Mouse (Mus musculus) limb, embryonic 11.5 days (tissue): ENCODE data around the gene Gm28043. TPM values are rescaled to one million over a fixed set of nuclear protein-coding genes. Genes with fewer than 3 reads are reported as not detected.

ENCODE experiments used
- ATAC-seq: fragments of 200-750 bp; cut with Nextera tagmentation; 2 replicates; pipeline ENCODE4 v1.8.0; 2017; ENCODE audit warnings: low read depth; ENCODE audit not compliant: insufficient number of reproducible peaks, low FRiP score, low TSS enrichment
- DNase-seq: peaks from one replicate; pipeline ENCODE4 v3.0.0-alpha.2; 2015; ENCODE audit warnings: low spot score
- H3K27ac ChIP-seq: fragments of 300-500 bp; sonication (generic); replicated peaks from 2 replicates; pipeline ENCODE4 v1.5.1; 2014; ENCODE audit warnings: low read depth, mild to moderate bottlenecking, low read length
- H3K27me3 ChIP-seq: fragments of 300-500 bp; sonication (generic); 2 replicates; pipeline ENCODE4 v1.6.1; 2014; ENCODE audit warnings: mild to moderate bottlenecking, low read length, mixed read lengths; ENCODE audit not compliant: control insufficient read depth, insufficient read depth
- H3K36me3 ChIP-seq: fragments of 300-500 bp; sonication (generic); 2 replicates; pipeline ENCODE4 v1.6.1; 2014; ENCODE audit warnings: mild to moderate bottlenecking, low read length, moderate library complexity, mixed read lengths; ENCODE audit not compliant: control insufficient read depth, insufficient read depth
- H3K4me1 ChIP-seq: fragments of 300-500 bp; sonication (generic); 2 replicates; pipeline ENCODE4 v1.6.1; 2014; ENCODE audit warnings: low read length, mixed read lengths; ENCODE audit not compliant: control insufficient read depth, insufficient read depth
- H3K4me2 ChIP-seq: fragments of 300-500 bp; sonication (generic); 2 replicates; pipeline ENCODE4 v1.6.1; 2014; ENCODE audit warnings: low read depth, mild to moderate bottlenecking, moderate library complexity; ENCODE audit not compliant: severe bottlenecking
- H3K4me3 ChIP-seq: fragments of 300-500 bp; sonication (generic); 2 replicates; pipeline ENCODE4 v1.5.1; 2014; ENCODE audit warnings: low read depth, low read length
- H3K9ac ChIP-seq: fragments of 300-500 bp; sonication (generic); 2 replicates; pipeline ENCODE4 v1.6.1; 2014; ENCODE audit warnings: mild to moderate bottlenecking, low read length
- H3K9me3 ChIP-seq: fragments of 300-500 bp; sonication (generic); 2 replicates; pipeline ENCODE4 v1.6.1; 2016; ENCODE audit warnings: low read length; ENCODE audit not compliant: control insufficient read depth
- WGBS: fragments of 180-500 bp; shearing (Covaris S2); extraction: QIAGEN DNeasy Blood & Tissue Kit; methylation state at CpG from one replicate; pipeline ENCODE4 v1.1.7; 2014; 5-methylcytosine and 5-hydroxymethylcytosine counted together
- polyA plus RNA-seq: library from polyadenylated mRNA; unstranded; fragments of >200 nt; fragmentation: Nextera tagmentation; extraction: Ambion mirVana; gene quantifications from 2 replicates; pipeline ENCODE4 v1.2.1, GENCODE M21; 2014

The Gm28043 gene
- polyA plus RNA-seq, 1 experiment from 2014 or later: 2.9 TPM

GRCm38 (mm10) chr17:29679038-29679767 lies 64.5 kb downstream of the Gm28043 start:
- Histone ChIP-seq H3K9me3 (no peaks in the 10 kb centered on the region), H3K4me2 (no peak overlapping the region), H3K4me1 (no peaks in the 10 kb centered on the region), H3K4me3 (no peak overlapping the region), H3K27ac (no peak overlapping the region), H3K36me3 (peaks cover 26% of the 10 kb centered on the region), H3K27me3 (no peaks in the 10 kb centered on the region), H3K9ac (no peak overlapping the region)
- 88% methylated on average over 6 of the region's 6 CpGs for WGBS
- no peak for DNase-seq
- ATAC-seq: no peak

GRCm38 (mm10) chr17:29680174-29680573 lies 65.5 kb downstream of the Gm28043 start:
- Histone ChIP-seq H3K27ac (no peak overlapping the region), H3K9me3 (no peaks in the 10 kb centered on the region), H3K4me1 (no peaks in the 10 kb centered on the region), H3K27me3 (no peaks in the 10 kb centered on the region), H3K36me3 (peaks cover 26% of the 10 kb centered on the region), H3K4me3 (no peak overlapping the region), H3K9ac (no peak overlapping the region), H3K4me2 (no peak overlapping the region)
- 87% methylated on average over 2 of the region's 2 CpGs for WGBS
- DNase-seq (no peak), ATAC-seq (no peak)

GRCm38 (mm10) chr17:29680921-29681320 lies 66.2 kb downstream of the Gm28043 start:
- Histone ChIP-seq H3K27ac (no peak overlapping the region), H3K36me3 (peaks cover 26% of the 10 kb centered on the region), H3K9ac (no peak overlapping the region), H3K4me3 (no peak overlapping the region), H3K4me2 (no peak overlapping the region), H3K27me3 (no peaks in the 10 kb centered on the region), H3K9me3 (no peaks in the 10 kb centered on the region), H3K4me1 (no peaks in the 10 kb centered on the region)
- ATAC-seq: no peak
- WGBS: 85% methylated on average over 2 of the region's 2 CpGs
- no peak for DNase-seq

GRCm38 (mm10) chr17:29681669-29682068 lies 67.0 kb downstream of the Gm28043 start:
- no peak overlapping the region for H3K4me3 ChIP-seq
- ATAC-seq: no peak
- H3K27ac ChIP-seq: no peak overlapping the region
- H3K27me3 ChIP-seq: no peaks in the 10 kb centered on the region
- H3K9ac ChIP-seq: no peak overlapping the region
- H3K4me1 ChIP-seq: no peaks in the 10 kb centered on the region
- 91% methylated on average over 9 of the region's 9 CpGs for WGBS
- DNase-seq: no peak
- H3K4me2 ChIP-seq: no peak overlapping the region
- peaks cover 22% of the 10 kb centered on the region for H3K36me3 ChIP-seq
- H3K9me3 ChIP-seq: no peaks in the 10 kb centered on the region

- 94% methylated on average over 7 of the region's 7 CpGs for WGBS
- Histone ChIP-seq H3K4me3 (no peak overlapping the region), H3K9me3 (no peaks in the 10 kb centered on the region), H3K4me1 (no peaks in the 10 kb centered on the region), H3K27ac (no peak overlapping the region), H3K9ac (no peak overlapping the region), H3K4me2 (no peak overlapping the region), H3K27me3 (no peaks in the 10 kb centered on the region), H3K36me3 (peaks cover 20% of the 10 kb centered on the region)
- no peak for DNase-seq
- no peak for ATAC-seq
Measured at GRCm38 (mm10) chr17:29682261-29682660, 67.6 kb downstream of the Gm28043 start.

GRCm38 (mm10) chr17:29683127-29683526 lies 68.5 kb downstream of the Gm28043 start:
- no peak overlapping the region for H3K27ac ChIP-seq

GRCm38 (mm10) chr17:29684275-29684674 lies 69.6 kb downstream of the Gm28043 start:
- H3K36me3 ChIP-seq: peaks cover 29% of the 10 kb centered on the region
- no peaks in the 10 kb centered on the region for H3K9me3 ChIP-seq
- no peak overlapping the region for H3K9ac ChIP-seq
- H3K4me2 ChIP-seq: no peak overlapping the region
- no peak overlapping the region for H3K4me3 ChIP-seq
- H3K27ac ChIP-seq: no peak overlapping the region
- no peaks in the 10 kb centered on the region for H3K4me1 ChIP-seq
- ATAC-seq (no peak), DNase-seq (no peak)
- WGBS: 93% methylated on average over 4 of the region's 4 CpGs
- no peaks in the 10 kb centered on the region for H3K27me3 ChIP-seq

More at GRCm38 (mm10) chr17:29683127-29683526, 68.5 kb downstream of the Gm28043 start:
- DNase-seq: no peak
- ATAC-seq: no peak
- WGBS: 87% methylated on average over 2 of the region's 2 CpGs
- H3K9ac ChIP-seq: no peak overlapping the region
- no peak overlapping the region for H3K4me2 ChIP-seq
- H3K4me3 ChIP-seq: no peak overlapping the region
- no peaks in the 10 kb centered on the region for H3K9me3 ChIP-seq
- peaks cover 23% of the 10 kb centered on the region for H3K36me3 ChIP-seq
- no peaks in the 10 kb centered on the region for H3K4me1 ChIP-seq
- no peaks in the 10 kb centered on the region for H3K27me3 ChIP-seq

- Histone ChIP-seq H3K9me3 (no peaks in the 10 kb centered on the region), H3K4me2 (no peak overlapping the region), H3K36me3 (peaks cover 21% of the 10 kb centered on the region), H3K27ac (no peak overlapping the region), H3K27me3 (no peaks in the 10 kb centered on the region), H3K4me1 (no peaks in the 10 kb centered on the region), H3K4me3 (no peak overlapping the region), H3K9ac (no peak overlapping the region)
- DNase-seq (no peak), ATAC-seq (no peak)
- WGBS: 93% methylated on average over 5 of the region's 5 CpGs
Measured at GRCm38 (mm10) chr17:29686771-29687170, 72.1 kb downstream of the Gm28043 start.

GRCm38 (mm10) chr17:29687373-29687772 lies 72.7 kb downstream of the Gm28043 start:
- no peak for DNase-seq
- no peaks in the 10 kb centered on the region for H3K9me3 ChIP-seq
- no peak for ATAC-seq
- H3K4me2 ChIP-seq: no peak overlapping the region
- H3K27ac ChIP-seq: no peak overlapping the region
- no peak overlapping the region for H3K4me3 ChIP-seq
- WGBS: 89% methylated on average over 6 of the region's 6 CpGs
- H3K27me3 ChIP-seq: no peaks in the 10 kb centered on the region
- H3K4me1 ChIP-seq: no peaks in the 10 kb centered on the region
- peaks cover 21% of the 10 kb centered on the region for H3K36me3 ChIP-seq
- H3K9ac ChIP-seq: no peak overlapping the region
